Mouse (Mus musculus) lung, postnatal 0 days (tissue): Measurements from ENCODE around the gene Olfr1.

ENCODE experiments used
- CTCF ChIP-seq: IDR thresholded peaks from 2 replicates; pipeline ENCODE4 v1.5.1; 2016; ENCODE audit warnings: antibody characterized with exemption, mild to moderate bottlenecking
- EP300 ChIP-seq: IDR thresholded peaks from 2 replicates; pipeline ENCODE4 v1.6.1; 2016; ENCODE audit warnings: antibody characterized with exemption, mild to moderate bottlenecking, control low read depth

DNA sequence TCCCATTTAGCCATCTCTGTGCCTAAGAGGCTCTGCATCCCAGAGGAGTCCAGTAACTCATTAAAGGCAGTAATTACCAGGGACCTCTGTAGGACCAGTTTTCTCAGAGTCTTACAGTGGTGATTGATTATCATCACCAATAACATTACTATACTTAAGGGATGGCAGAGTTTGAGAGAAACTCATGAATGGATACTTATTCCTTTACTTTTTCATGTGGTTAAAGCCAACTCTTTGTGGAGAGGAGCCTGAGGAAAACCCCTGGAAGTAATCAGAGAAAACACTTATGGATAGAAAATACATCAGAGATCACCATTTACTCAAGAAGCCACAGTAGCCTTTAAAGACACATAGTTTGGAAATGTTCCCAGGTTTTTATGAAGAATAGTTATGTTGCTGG is at the start of gene Olfr1:
- TF ChIP-seq CTCF = no peak
- TF ChIP-seq EP300 = no peak
